Comparison of ENCODE assay signal across 9 mouse cellular contexts in the genomic region with DNA sequence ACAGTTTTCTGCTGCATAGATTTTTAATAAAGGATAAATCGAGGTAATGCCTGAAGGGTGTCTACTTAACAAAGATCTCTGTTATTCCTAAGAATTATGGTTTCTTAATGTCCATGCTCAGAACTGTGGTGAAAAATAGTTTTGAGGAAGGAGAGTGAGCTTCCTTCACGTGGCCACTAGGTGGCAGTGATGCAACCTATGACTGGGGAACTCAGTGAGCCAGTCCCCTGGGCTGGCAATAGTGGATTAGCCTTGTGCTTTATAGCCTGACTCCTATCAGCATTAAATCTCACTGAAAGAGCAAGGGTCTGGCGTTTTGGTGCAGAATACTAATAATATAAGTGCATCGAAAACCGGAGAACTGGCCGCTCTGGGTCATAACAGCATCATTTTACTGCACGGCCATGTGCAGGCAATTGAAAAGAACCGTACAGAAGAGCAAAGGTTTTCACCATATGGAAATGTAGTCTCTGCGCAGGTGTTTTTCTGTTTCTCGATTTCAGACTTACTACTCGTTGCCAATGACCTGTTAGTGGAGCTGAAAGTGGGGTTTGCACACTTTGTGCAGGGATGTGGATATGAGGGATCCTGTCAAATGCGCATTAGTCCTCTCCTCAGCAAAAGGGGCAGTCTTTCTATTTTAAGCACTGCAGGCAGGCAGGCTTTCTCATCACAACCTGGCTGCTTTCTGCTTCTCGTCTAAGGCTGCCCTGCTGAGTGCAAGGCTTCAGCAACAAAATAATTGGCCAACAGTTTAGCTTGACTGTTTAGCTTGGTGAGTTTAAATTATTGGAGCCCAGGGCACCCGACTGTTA. TPM values are rescaled to one million over a fixed set of nuclear protein-coding genes. Genes with fewer than 3 reads are reported as not detected.
DNase-seq lines count a peak whose midpoint lies in the region; ATAC-seq and TF ChIP-seq lines count a peak whose summit lies in the region.
"Had no signal": no experiment of that assay in that cellular context is flagged by ENCODE, and none has a peak within 500 bp of the region (broad histone marks: within the 10 kb centered on the region; RNA-seq: fewer than 3 reads in every experiment).

No protein-coding gene starts in this region.

- DNase-seq in cerebellum, postnatal 10 days, result peak; percentile 64 to 72
- no peak for DNase-seq in cerebellum, adult 11-12 months
- DNase-seq in urinary bladder, postnatal 25 days (ENCODE audit: low spot score), result peak; percentile 20
- DNase-seq in urinary bladder, postnatal 4 days (ENCODE audit: low spot score in 2 of 2), result no peak
- DNase-seq in left cerebral cortex, adult 2 months (ENCODE audit: extremely low spot score in 1 of 2, low spot score in 2 of 2), result no peak
- no peak for DNase-seq in spleen, postnatal 14 days (ENCODE audit: low spot score in 2 of 2)

- H3K4me1 ChIP-seq in heart, embryonic 13.5 days, result peaks cover 9% of the 10 kb centered on the region
- H3K4me1 ChIP-seq in olfactory bulb, adult 2 months (ENCODE audit: control insufficient read depth, insufficient read depth, low read length), result no peaks in the 10 kb centered on the region

- peak; percentile 68 for TF ChIP-seq CTCF in left cerebral cortex, adult 2 months (IDR thresholded peaks at IDR 0.05)
- TF ChIP-seq CTCF in olfactory bulb, adult 2 months (IDR thresholded peaks at IDR 0.05; ENCODE audit: insufficient read depth, low read depth, low read length), result 0 out of 2 replicates have a peak, but pooled peaks have one; percentile 18

- peak overlapping the region; percentile 23 for H3K4me3 ChIP-seq in heart, embryonic 13.5 days
- H3K4me3 ChIP-seq in left cerebral cortex, adult 2 months, result no peak overlapping the region
- H3K4me3 ChIP-seq in olfactory bulb, adult 2 months (ENCODE audit: insufficient read depth, low read depth, low read length), result no peak overlapping the region

- intact Hi-C loops in left cerebral cortex, adult 2 months (cut with DNase I), result loop anchor here (10.0 kb wide), 1 partner anchor 792 kb away; no protein-coding TSS in a partner anchor

- no peaks in the 10 kb centered on the region for H3K36me3 ChIP-seq in heart, embryonic 13.5 days

- H3K9me3 ChIP-seq in heart, embryonic 13.5 days, result no peaks in the 10 kb centered on the region

- 35% methylated on average over 14 of the region's 14 CpGs for WGBS in heart, embryonic 13.5 days
- WGBS in olfactory bulb, adult 2 months, result 54% methylated on average over 14 of the region's 14 CpGs

- TF ChIP-seq POLR2A in olfactory bulb, adult 2 months (IDR thresholded peaks at IDR 0.05; ENCODE audit: insufficient read depth, low read depth, low read length), result no peak

- H3K27me3 ChIP-seq in heart, embryonic 13.5 days (replicated peaks), result no peaks in the 10 kb centered on the region

- ATAC-seq in heart, embryonic 13.5 days (ENCODE audit: extremely low read depth, insufficient number of reproducible peaks, low FRiP score, low TSS enrichment), result no peak

- H3K4me2 ChIP-seq in heart, embryonic 13.5 days, result peak overlapping the region; percentile 52

- H3K9ac ChIP-seq in heart, embryonic 13.5 days, result no peak overlapping the region

- peak overlapping the region; percentile 61 for H3K27ac ChIP-seq in heart, embryonic 13.5 days (replicated peaks)
- H3K27ac ChIP-seq in left cerebral cortex, adult 2 months, result no peak overlapping the region
- H3K27ac ChIP-seq in olfactory bulb, adult 2 months (ENCODE audit: insufficient read depth, low read depth, low read length), result no peak overlapping the region
- H3K27ac ChIP-seq: macrophage had no signal

RNA-seq across cellular contexts. Expression of a gene that starts 23.8 kb away (rescaled TPM):
- not detected in 2 replicates for polyA plus RNA-seq in heart, embryonic 13.5 days (2015; fragmentation: Nextera tagmentation; extraction: Ambion mirVana)
- not detected for total RNA-seq in left cerebral cortex, adult 2 months (2021)
- polyA plus RNA-seq in olfactory bulb, adult 2 months (2012; ENCODE audit: insufficient read depth, insufficient read length, low replicate concordance, missing spikeins), result not detected in 2 replicates
- polyA plus RNA-seq: macrophage had no signal

Comparison
In these comparisons a context has a peak if more than half of its experiments do, and no peak if none do; other contexts are left out.
1. DNase-seq: peak in cerebellum, postnatal 10 days (2 of 2) and urinary bladder, postnatal 25 days (single experiment); none in cerebellum, adult 11-12 months (single experiment), urinary bladder, postnatal 4 days (0 of 2), left cerebral cortex, adult 2 months (0 of 2) and spleen, postnatal 14 days (0 of 2).